9 mouse cellular contexts compared by ENCODE assay signal in genomic region chr11:88293631-88294393, GRCm38 (mm10). TPM values are rescaled to one million over a fixed set of nuclear protein-coding genes. Genes with fewer than 3 reads are reported as not detected.
A peak's percentile ranks its signal among the peaks of the same experiment; 100 is the strongest.
DNase-seq lines count a peak whose midpoint lies in the region; ATAC-seq and TF ChIP-seq lines count a peak whose summit lies in the region.
"Had no signal": no experiment of that assay in that cellular context is flagged by ENCODE, and none has a peak within 500 bp of the region (broad histone marks: within the 10 kb centered on the region; RNA-seq: fewer than 3 reads in every experiment).

Gene Ccdc182, plus strand, starts transcription at chr11:88294058.

- no peaks in the 10 kb centered on the region for H3K36me3 ChIP-seq in spleen, adult 2 months (ENCODE audit: control insufficient read depth, insufficient read depth, low read length)
- no peaks in the 10 kb centered on the region for H3K36me3 ChIP-seq in limb, embryonic 10.5 days
- no peaks in the 10 kb centered on the region for H3K36me3 ChIP-seq in stomach, embryonic 14.5 days (ENCODE audit: control insufficient read depth, insufficient read depth, low read length)

- 0 out of 2 replicates have a peak, but pooled peaks have one; percentile 5 for ATAC-seq in granulocyte monocyte progenitor cell, adult 5-6 weeks (replicated peaks; ENCODE audit: poor library complexity, severe bottlenecking)
- ATAC-seq in stomach, embryonic 14.5 days (ENCODE audit: insufficient number of reproducible peaks, insufficient read depth, low FRiP score, low read depth) = no peak

- H3K4me1 ChIP-seq in spleen, adult 2 months (ENCODE audit: control insufficient read depth, insufficient read depth, insufficient read length) = peaks cover 3% of the 10 kb centered on the region; the same call in 1 of the 2 replicates
- H3K4me1 ChIP-seq in limb, embryonic 10.5 days = peaks cover 53% of the 10 kb centered on the region
- peaks cover 11% of the 10 kb centered on the region; the same call in 1 of the 2 replicates for H3K4me1 ChIP-seq in stomach, embryonic 14.5 days (ENCODE audit: control insufficient read depth, insufficient read depth, low read length)

- 46% methylated on average over 20 of the region's 20 CpGs for WGBS in spleen, adult 2 months
- 28% methylated on average over 20 of the region's 20 CpGs for WGBS in limb, embryonic 10.5 days
- 47% methylated on average over 20 of the region's 20 CpGs for WGBS in stomach, embryonic 14.5 days

- peak within 1 kb of the TSS; percentile 24; the same call in 1 of the 2 replicates for H3K4me3 ChIP-seq in spleen, adult 2 months (ENCODE audit: extremely low read depth, insufficient read depth, insufficient read length)
- H3K4me3 ChIP-seq in limb, embryonic 10.5 days = peak within 1 kb of the TSS; percentile 47
- 0 out of 2 replicates have a peak within 1 kb of the TSS, but pooled peaks have one; percentile 5 for H3K4me3 ChIP-seq in stomach, embryonic 14.5 days (ENCODE audit: low read depth, low read length)

- TF ChIP-seq POLR2A in spleen, adult 2 months (IDR thresholded peaks at IDR 0.05; ENCODE audit: low read depth, low read length) = no peak

- H3K4me2 ChIP-seq in stomach, embryonic 14.5 days (replicated peaks; ENCODE audit: low read depth, low read length) = peak within 1 kb of the TSS; percentile 26

- 0 out of 2 replicates have a peak, but pooled peaks cover 2% of the 10 kb centered on the region for H3K27me3 ChIP-seq in spleen, adult 2 months (ENCODE audit: control insufficient read depth, insufficient read depth, low read length)
- H3K27me3 ChIP-seq in limb, embryonic 10.5 days (ENCODE audit: low read depth, poor library complexity, severe bottlenecking) = peaks cover 51% of the 10 kb centered on the region
- H3K27me3 ChIP-seq in stomach, embryonic 14.5 days (ENCODE audit: control insufficient read depth, insufficient read depth, low read length) = 0 out of 2 replicates have a peak, but pooled peaks cover 4% of the 10 kb centered on the region

- no peaks in the 10 kb centered on the region for H3K9me3 ChIP-seq in limb, embryonic 10.5 days (replicated peaks)
- no peaks in the 10 kb centered on the region for H3K9me3 ChIP-seq in stomach, embryonic 14.5 days (ENCODE audit: control insufficient read depth, low read depth, low read length)

- intact Hi-C loops in heart, postnatal 10 days (cut with DNase I) = loop anchor here (5.0 to 10.0 kb wide), 3 partner anchors 261 to 528 kb away; no protein-coding TSS in a partner anchor

- no peak within 1 kb of the TSS for H3K27ac ChIP-seq in spleen, adult 2 months (ENCODE audit: insufficient read depth, low read length)
- peak within 1 kb of the TSS; percentile 71 for H3K27ac ChIP-seq in limb, embryonic 10.5 days
- no peak within 1 kb of the TSS for H3K27ac ChIP-seq in stomach, embryonic 14.5 days (ENCODE audit: low read length)

- 0 out of 2 replicates have a peak within 1 kb of the TSS, but pooled peaks have one; percentile 10 for H3K9ac ChIP-seq in stomach, embryonic 14.5 days (replicated peaks; ENCODE audit: low read depth, low read length)

- no peak for DNase-seq in spleen, adult 2 months (ENCODE audit: low read depth in 1 of 2, low spot score in 2 of 2)
- no peak for DNase-seq in spleen, postnatal 14 days (ENCODE audit: low spot score in 2 of 2)
- DNase-seq in limb, embryonic 10.5 days (ENCODE audit: low spot score) = peak; percentile 61
- no peak for DNase-seq in adrenal gland, postnatal 14 days
- no peak for DNase-seq in gastrocnemius, adult 18-20 months (ENCODE audit: low spot score)
- no peak for DNase-seq in heart, postnatal 10 days
- DNase-seq: lung, postnatal 14 days had no signal

- TF ChIP-seq CTCF in spleen, adult 2 months (IDR thresholded peaks at IDR 0.05; ENCODE audit: extremely low read depth, insufficient read depth, insufficient read length, insufficient replicate concordance) = no peak

RNA-seq across cellular contexts. Expression of gene Ccdc182, which starts in this region (rescaled TPM):
- not detected in 2 replicates for polyA plus RNA-seq in spleen, adult 2 months (2012; rRNA removed)
- not detected in 2 replicates for total RNA-seq in granulocyte monocyte progenitor cell, adult 5-6 weeks (2014; fragmentation: Nextera tagmentation)
- not detected in 2 replicates for total RNA-seq in granulocyte monocyte progenitor cell, adult 5-6 weeks (2017)
- not detected in 2 replicates for polyA plus RNA-seq in limb, embryonic 10.5 days (2016; fragmentation: Nextera tagmentation; extraction: Ambion mirVana)
- not detected in 2 replicates for polyA plus RNA-seq in stomach, embryonic 14.5 days (2014; fragmentation: Nextera tagmentation; extraction: Ambion mirVana)
- not detected in 2 replicates for total RNA-seq in adrenal gland, postnatal 14 days (2021)
- total RNA-seq in gastrocnemius, adult 18-20 months (2021) = not detected
- not detected for total RNA-seq in heart, postnatal 10 days (2021)

Comparison
In these comparisons a context has a peak if more than half of its experiments do, and no peak if none do; other contexts are left out.
1. Peak in ATAC-seq in granulocyte monocyte progenitor cell, adult 5-6 weeks; RNA of the gene not detected or under 1 TPM.
2. Peak in DNase-seq, H3K4me3 ChIP-seq and H3K27ac ChIP-seq in limb, embryonic 10.5 days; RNA of the gene not detected or under 1 TPM.